Mouse (Mus musculus): Measurements from ENCODE around the gene Myo1f.

DNA sequence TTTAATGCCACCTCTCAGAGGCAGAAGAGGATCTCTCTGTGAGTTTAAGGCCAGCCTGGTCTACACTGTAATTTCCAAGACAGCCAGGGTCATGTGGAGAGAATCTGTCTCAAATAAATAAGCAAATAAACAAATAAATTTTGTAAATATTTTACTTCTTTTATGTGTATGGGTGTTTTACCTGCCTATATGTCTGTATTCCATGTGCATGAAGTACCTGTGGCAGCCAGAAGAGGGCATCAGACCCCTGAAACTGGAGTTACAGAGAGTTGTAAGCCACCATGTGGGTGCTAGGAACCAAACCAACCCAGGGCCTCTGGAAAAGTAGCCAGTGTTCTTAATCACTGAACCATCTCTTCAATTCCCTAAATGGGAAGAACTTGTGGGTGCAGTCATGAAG lies 41.8 kb downstream of the Myo1f start:
- no peak for TF ChIP-seq POLR2A (IDR thresholded peaks at IDR 0.05; ENCODE audit: borderline replicate concordance, extremely low read depth, low read depth, low read length)
- no peak for TF ChIP-seq CTCF (IDR thresholded peaks at IDR 0.05; ENCODE audit: insufficient read depth, low read length)
